Mouse (Mus musculus): ENCODE data around the gene Ggta1.

DNA sequence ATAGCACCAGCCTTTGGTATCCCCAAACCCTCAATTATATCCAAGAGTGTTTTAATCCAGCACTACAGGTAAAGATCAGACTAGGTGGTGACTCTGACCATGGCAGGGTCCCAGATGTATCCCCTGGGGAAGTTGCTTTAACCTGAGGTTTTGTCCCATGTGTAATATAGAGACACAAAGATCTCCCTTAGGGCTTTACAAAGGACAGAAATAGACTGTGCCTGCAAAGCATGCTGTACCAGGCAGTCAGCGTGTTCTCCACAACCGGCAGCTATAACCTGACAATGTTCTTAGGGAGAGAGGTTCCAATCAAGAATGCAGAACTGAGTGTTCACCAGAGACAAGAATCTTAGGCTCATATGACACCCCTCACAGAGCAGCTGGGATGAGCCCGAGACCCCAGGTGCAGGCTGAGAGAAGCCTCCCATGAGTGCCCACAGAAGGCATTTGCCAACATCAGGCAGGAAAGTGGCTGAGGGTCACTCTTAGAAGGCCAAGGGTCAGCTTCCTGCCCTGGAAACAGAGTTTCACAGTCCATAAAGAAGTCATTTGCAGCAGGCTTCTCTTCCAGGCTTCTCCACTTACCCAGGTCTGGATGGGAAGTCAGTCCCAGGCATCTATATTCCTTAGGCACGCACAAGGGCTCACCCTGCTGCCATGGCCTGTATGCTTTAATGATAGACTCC is 34.3 kb downstream of the Ggta1 start:
- TF ChIP-seq CTCF (IDR thresholded peaks at IDR 0.05; ENCODE audit: extremely low read depth, insufficient read depth, low read length), result no peak
- no peak for TF ChIP-seq POLR2A (IDR thresholded peaks at IDR 0.05; ENCODE audit: extremely low read depth, insufficient read depth, low read length)
